Mouse (Mus musculus) regulatory T cell (primary cell): ENCODE measurements at regions not wholly inside any gene's neighbourhood (a gene's known extent, or its start where the extent isn't known, plus 50 kb on each side); places are given as distances from the start of the nearest gene placed in this dataset.

Source experiments
- in situ Hi-C: fragments of 300-600 bp; cut with MboI, MseI; formaldehyde crosslinking; loops from one replicate; pipeline ENCODE4 v1.15.1; 2025; ENCODE audit warnings: high pct_unique_total_duplicates

DNA sequence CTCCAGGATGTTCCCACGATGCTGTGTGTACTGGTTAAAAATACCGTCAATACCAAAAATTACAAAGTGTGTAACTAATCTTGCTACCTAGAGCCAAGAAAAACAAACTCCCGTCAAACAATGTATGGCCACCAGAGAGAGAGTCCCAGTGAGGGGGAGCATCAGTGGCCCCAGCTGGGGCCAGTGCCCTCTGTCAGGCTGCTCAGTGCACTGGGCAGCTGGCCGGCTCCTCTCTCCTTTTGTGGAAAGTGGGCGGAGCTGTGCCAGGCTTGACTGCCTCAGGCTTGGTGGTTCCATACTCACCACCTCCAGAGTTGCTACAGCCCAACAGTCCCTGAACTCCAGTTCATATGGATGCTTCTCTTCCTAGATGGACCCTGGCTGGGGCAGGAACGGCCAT lies 53.8 kb upstream of the Sept5 start:
- in situ Hi-C loops, result no loop called here

DNA sequence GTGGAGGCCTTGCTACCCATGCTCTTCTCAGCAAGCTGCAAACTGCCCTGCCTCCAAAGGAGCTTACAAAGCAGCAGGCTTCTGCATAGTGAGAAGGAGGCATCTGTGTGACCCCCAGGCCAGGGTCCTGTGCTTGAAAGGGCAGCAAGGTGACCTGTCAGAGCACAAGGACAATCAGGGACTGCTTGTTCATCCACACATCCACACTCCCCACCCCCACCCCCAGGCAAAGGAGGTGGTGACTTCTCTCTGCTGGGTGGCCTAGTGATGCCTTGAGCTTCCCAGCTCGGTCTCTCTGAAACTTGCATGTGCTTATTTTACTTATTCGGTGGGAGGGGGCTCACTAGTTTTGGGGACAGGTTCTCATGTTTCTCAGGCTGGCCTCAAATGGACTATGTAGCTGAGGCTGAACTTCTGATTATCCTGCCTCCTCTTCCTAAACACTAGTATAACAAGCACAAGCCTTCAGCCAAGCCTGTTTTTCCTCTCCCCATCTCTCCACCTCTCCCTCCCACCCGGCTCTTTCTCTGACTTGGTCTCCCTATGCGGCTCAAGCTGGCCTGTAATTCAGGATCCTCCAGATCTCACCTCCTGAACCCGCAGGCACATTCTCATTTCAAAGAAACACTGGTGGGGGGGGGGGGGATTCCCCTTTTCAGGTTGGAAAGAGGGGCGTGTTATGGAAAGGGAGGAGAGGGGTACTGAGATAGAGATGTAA lies 56.4 kb upstream of the Sept5 start:
- in situ Hi-C loops, result no loop called here

DNA sequence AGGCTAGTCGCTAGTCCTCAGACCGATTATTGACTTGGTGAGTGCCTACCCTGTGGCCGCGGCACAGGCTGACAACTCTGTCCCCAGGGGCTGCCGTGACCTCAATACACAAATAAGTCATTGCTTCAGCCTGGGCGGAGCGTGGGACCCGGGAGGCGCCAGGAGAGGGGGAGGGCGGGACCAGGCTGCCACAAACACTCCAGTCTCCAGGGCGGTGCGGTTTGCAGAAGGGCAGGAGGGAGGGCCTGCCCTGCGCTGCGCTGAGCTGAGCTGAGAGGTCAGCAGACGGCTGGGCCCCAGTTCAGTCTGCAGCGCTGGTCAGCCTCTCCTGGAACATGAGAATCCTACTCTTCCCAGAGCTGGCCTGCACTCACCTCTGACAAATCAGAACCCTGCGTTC lies 57.2 kb upstream of the Sept5 start:
- in situ Hi-C loops, result no loop called here

DNA sequence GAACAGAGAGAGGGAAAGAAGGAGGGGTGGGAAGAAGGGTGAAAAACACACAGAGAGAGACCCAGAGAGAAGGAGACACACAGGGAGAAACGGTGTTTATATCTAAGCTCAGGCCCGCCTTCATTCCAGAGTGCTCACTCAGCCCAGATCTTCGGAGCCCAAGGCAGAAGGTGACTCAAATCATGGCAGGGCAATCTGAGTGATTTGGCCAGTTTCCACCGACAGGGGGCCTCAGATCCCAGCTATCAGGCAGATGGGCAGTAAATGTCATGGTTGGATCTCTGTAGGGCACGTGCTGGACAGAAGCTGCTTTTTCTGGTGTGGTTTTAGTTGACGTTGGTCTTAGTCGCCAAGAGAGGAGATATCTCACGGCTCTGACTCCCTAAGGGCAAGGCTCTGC lies 57.6 kb upstream of the Sept5 start:
- in situ Hi-C loops, result no loop called here

DNA sequence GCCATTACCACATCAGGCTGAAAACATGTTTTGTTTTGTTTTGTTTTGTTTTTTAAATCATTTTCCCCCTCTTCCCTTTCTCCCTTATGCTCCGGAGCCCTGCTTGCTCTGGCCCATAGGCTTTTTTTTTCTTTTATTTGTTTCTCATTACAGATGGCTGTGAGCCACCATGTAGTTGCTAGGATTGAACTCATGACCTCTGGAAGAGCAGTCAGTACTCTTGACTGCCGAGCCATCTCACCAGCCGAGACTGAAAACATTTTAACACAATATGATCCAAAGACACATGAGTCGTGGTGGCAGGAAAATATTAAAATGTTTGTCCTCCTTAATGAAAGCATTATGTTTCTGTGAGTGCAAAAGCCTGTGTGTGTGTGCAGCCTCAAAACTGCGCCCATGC lies 65.8 kb upstream of the Sept5 start:
- in situ Hi-C loops, result loop anchor here (10.0 kb wide), 1 partner anchor 159 kb away; no protein-coding TSS in a partner anchor

DNA sequence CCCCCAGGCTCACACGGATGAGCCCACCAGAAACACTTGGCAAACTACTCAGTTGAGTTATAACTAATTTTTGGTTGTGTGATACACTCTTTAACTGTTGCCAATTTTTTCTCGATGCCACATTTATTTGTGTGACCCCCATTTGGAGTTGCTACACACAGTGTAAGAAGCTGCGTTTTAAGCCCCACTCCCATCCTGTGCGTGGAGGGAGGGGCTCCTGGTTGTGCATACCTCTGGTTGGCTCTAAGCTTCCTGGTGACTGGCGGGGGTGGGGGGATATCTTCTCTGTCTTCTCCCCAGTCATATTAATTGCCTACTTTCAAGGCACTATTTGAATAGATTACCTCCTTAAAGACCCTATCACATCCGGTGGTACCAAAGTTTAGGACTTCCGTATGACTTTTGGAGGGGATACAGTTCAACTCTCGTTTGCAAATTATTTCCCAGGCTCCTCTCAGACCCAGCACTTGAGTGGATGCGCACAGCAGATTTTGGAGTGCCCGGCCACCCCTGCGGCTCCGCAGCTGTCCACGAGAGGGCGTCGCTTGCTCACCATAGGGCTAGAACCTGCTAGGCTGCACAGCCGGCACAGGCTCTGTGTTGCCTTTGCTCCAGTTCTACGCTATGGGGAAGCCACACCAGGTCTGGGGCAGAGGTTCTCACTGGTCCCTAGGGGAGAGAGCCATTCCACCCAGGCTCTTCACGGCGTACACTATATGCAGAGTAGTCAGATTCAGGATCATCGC lies 66.5 kb upstream of the Sept5 start:
- in situ Hi-C loops, result loop anchor here (10.0 kb wide), 1 partner anchor 159 kb away; no protein-coding TSS in a partner anchor

DNA sequence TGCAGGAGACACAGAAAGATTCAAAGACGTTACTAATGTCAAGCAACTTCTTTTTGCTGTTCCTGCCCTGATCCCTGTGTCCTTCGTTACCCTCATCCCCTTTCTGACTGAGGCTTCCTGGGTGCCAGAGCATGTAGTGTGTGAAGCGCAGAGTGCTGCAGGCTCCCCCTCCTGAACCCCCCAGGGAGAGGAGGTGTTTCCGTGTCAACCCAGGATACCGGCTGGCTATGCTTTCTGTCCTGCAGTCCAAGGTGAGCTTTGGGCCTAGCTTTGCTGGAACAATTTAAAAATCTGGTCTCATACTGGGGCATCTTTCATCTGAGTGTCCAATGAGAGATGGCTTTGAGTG lies 67.0 kb upstream of the Sept5 start:
- in situ Hi-C loops, result loop anchor here (10.0 kb wide), 1 partner anchor 158 kb away; no protein-coding TSS in a partner anchor

DNA sequence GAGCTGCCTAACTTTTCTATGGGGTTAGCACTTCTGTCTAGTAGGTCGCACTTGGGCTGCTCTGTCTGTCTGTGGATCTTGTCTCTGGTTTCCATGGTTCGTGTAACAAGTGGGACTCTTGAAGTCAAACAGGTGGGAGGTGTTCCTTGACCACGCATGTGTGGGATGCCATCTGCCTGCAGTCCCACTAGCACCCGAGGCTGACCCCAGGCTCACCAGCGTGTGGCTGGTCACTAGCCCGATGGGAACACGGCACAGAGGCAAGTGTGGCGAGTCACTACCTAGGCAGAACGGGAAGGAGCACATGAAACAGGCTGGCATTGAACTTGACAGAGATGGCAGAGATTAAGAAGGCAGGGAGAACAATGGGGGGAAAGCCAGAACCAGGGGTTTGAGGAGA lies 72.5 kb upstream of the Cldn5 start:
- in situ Hi-C loops, result no loop called here

DNA sequence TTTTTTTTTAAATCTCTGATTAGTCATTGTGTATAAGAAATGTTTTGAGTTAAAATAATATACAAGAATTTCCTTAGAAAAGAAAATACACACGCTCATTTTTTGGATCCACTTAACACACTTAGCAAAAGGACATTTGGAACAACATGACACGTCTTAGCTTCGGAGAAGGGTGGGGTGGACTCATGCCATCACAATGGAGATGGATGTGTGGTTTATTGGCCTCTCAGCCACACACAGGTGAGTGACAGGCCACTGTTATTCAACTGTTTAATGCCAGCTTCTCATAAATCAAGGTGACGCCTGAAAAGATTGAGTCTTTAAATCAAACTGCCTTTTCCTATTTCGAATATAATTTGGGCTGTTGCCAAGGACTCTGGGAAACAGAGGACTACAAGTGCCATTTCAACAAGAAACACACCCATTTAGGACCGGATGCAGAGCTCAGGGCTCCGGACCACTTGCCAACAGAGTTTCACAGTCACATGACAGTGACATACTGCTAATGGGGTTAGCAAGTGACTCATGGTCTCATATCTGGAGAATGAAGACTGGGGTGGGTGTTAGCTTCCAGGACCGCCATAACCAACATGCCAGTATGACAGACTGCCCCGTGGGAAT lies 71.5 kb upstream of the Cldn5 start:
- in situ Hi-C loops, result no loop called here

DNA sequence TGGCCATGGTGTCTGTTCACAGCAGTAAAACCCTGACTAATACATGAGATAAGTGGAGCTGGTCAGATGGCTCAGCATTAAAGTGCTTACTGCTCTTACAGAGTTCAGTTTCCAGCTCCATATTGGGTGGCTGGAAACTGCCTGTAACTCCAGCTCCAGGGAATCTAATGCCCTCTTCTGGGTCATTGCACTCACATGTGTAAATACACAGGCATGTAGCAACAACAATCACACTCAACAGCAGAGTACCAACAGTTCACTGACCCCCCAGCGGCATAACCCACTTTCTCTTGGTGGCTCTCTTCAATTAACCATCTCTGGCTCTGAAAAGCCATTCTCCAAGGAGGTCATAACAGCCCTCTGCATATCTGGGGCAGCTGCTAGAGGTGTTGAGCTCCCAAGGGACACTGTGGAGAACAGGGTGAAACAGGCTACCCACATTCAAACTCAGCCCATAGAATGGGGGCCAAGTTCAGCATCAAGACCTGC lies 65.0 kb upstream of the Cldn5 start:
- in situ Hi-C loops, result no loop called here

DNA sequence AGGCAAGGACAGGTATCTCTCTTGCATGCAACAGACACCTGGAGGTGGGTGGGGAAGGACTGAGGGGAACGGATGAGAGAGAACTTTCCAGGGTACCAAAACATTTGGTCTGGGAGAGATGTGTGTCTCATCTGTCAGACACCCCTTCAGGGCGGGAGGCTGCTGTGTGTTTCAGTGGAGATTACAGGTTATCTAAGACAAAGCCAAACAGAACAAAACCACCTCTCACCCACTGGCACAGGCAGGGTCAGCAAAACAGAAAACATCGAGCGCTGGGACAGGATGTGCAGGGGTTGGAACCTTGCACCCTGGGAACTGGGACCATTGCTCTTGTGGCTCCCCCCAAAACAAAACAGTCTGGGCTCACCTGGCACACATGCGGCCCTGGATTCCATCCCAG lies 63.6 kb upstream of the Cldn5 start:
- in situ Hi-C loops, result no loop called here

DNA sequence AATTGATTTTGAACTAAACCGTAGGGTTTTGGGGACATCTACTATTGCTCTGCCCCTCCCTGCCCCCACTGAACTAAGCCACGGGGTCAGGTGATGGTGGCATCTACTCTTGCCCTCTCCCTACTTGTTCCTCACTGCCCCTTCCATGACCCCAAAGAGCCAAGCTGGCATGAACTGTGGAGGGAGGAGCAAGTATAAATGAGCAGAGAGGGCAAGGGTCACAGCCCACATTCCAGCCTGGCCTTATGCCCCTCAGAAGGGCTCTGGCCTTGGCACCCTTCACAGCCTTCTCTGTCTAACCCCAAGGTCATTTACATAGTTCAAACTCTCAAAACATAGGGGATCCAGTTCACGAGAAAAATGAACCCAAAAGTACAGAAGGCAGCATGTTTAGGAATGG lies 61.3 kb upstream of the Cldn5 start:
- in situ Hi-C loops, result no loop called here

DNA sequence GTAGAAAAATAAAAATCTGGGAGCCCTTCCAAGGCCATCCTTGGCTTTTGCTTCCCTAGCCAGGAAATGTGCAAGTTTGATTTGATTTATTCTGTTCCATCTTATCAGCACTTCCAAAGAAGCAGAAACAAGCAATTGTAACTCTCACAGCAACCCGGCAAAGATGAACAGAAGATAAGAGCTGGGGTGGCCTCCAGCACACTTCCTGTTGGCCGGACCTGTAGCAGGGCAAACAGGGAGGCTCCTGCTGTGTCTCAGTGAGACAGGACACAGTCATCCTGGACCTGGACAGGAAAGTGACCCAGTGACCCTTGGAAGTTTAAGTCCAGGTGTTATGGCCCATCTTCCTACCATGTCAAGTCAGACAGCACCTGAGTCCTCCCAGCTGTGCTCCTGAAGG lies 58.6 kb upstream of the Cldn5 start:
- in situ Hi-C loops, result no loop called here

DNA sequence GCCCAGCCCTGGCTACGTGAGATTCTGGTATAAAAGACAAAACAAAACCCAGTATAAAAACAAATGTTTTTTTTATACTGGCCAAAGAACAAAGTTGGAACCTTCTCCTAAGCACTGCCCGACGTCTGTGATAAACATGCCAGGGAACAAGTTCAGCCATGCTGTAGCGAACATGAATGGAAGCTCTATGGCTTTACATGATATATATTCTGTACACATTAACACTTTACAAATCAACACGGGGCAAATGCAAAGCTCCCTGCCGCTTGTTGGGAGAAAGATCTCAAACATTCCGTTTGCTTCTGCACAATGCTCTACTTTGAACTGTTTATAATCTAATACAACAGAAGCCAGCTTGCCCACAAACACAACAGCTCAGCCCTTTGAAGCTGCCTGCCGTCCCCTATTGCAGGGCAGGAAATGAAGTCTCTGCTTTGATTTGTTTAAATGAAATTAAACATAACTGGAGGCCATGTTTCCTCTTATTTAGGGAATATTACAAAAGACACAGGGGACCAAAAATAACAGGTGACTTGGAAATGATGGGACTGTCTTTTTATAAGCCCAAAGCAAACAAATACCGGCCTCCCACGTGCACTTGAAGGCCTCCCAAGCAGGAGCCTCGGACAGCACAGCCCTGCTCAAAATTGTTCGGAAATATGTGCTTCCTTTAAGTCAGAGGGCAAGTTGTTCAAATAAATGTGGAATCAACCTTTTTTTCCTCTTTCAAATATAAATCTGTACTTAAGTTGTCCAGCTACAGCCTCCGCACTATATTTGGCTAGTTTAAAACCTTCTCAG lies 56.0 kb upstream of the Cldn5 start:
- in situ Hi-C loops, result no loop called here

DNA sequence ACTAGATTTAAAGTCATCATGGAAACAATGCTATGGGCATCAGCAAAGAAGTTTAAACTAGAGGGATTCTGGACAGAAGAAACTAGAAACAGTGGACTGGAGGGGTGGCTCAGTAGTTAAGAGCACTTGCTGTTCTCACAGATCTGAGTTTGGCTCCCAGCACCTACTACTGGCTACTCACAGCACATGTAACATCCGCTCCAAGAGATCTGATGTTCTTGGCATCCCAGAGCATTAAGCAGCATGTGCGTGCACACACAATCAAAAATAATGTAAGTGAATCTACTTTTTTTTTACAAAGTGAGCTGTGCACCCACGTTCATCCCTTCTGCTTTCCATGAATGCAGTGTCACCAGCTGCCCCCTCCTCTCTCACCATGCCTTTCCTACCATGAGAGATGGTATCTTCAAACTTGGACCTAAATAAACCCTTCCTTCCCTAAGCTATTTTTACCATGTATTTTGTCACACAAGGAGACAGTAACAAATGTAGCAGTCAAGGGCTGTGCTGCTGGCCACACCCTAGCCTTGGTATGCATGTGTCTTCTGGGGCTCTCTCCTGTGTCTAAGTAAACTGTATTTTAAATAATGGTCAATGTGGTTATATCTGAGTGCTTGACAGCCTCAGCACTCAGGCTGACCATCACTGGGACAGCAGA lies 53.3 kb upstream of the Cldn5 start:
- in situ Hi-C loops, result no loop called here

DNA sequence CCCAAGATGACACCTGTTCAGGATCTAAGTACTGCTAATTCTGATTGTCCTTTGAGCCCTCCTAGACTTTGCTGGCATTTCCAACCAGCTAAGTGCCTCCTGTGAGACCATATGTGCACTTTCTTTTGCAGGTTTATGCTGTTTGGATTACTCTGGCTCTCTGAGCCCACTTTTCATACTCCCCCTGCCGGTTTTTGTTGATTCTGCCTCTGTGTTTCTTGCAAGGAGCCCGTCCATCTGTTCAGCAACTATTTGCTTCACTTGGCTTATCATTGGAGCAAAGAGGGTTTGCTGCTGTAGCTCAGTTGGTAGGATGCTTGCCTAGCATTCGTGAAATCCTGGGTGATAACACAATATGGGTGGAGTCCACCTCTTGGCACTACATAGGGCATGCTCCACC lies 52.8 kb upstream of the Cldn5 start:
- in situ Hi-C loops, result no loop called here

DNA sequence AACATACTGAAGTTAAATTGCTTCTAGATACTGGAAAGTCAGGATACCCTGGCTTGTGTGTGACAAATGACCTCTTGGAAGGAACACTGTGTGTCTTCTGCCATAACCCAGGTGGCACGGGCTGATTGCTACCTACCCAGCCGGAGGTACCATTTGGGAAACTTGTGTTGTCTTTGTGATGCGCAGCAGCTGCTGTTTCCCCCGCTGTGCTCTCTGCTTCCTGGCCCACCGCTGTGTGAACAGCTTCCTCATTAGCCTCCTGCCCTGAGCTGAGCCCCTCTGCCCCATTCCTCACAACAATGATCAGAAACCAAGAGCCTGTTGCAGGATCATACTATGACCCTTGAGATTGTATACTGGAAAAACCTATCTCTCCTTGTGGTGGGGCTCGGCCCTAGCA lies 51.9 kb upstream of the Cldn5 start:
- in situ Hi-C loops, result no loop called here
